Mouse (Mus musculus): ENCODE data around the gene Tbcel. TPM values are rescaled to one million over a fixed set of nuclear protein-coding genes. Genes with fewer than 3 reads are reported as not detected.

Tbcel gene
- total RNA-seq (2021) = 10 to 100 TPM; 15.3 to 17.4 TPM
- long read RNA-seq, experiment 1, full-length matches to known transcripts = 14 of 22 reads
- long read RNA-seq, experiment 1, partial matches to known transcripts = 0 of 22 reads
- long read RNA-seq, experiment 1, other reads (novel, unspliced or antisense) = 8 of 22 reads
- long read RNA-seq, experiment 2, full-length matches to known transcripts = 7 of 9 reads
- long read RNA-seq, experiment 2, partial matches to known transcripts = 0 of 9 reads
- long read RNA-seq, experiment 2, other reads (novel, unspliced or antisense) = 2 of 9 reads

DNA sequence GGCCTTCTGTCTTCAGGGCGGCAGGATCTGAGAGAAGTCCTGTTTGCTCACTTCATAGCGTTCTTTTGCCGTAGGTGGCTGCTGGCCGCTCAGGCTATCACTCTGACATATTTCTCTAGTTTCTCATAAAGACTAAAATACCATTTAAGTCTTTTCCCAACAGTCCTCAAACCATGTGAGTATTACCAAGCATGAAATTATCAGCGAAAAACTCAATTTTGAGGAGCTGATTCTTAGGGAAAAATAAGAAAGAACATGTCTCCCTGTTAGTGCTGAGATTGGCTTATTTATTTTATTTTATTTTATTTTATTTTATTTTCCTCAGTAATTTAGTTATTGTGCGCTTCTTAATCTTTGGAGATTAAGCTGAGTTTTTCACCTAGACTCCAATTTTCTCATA is at the start of gene Tbcel:
TSS of gene Tbcel (minus strand) at position 101 of the 400 bp plus-strand sequence.
- TF ChIP-seq CTCF (IDR thresholded peaks at IDR 0.05) = no peak
- no peak within 1 kb of the TSS for H3K4me3 ChIP-seq
- intact Hi-C loops (cut with DNase I) = no loop called here
- no peak for DNase-seq
- no peak within 1 kb of the TSS for H3K27ac ChIP-seq

DNA sequence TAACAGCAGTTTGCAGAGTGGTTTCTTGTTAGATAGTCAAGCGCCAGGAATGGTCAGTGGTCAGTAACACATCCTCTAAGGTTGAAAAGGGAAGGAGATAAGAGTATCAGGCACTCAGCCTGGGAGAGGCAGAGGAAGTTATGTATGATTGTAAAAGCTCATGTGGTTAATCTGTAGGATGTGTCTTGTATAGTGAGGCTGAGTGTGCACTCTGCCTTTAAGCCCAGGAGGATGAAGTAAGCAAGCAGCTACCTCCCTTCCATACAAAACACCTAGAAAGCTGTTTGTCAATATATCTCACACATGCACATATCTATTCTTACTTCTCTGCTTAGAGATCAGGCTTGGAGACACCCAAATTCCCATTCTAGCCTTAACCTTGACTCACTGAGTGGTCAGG is 47.6 kb upstream of the Tbcel start:
- Histone ChIP-seq H3K4me3 (no peak overlapping the region), H3K27ac (no peak overlapping the region)
- TF ChIP-seq CTCF (IDR thresholded peaks at IDR 0.05) = no peak
- DNase-seq = no peak
- intact Hi-C loops (cut with DNase I) = loop anchor here (10.0 kb wide), 1 partner anchor 230 kb away; no protein-coding TSS in a partner anchor

DNA sequence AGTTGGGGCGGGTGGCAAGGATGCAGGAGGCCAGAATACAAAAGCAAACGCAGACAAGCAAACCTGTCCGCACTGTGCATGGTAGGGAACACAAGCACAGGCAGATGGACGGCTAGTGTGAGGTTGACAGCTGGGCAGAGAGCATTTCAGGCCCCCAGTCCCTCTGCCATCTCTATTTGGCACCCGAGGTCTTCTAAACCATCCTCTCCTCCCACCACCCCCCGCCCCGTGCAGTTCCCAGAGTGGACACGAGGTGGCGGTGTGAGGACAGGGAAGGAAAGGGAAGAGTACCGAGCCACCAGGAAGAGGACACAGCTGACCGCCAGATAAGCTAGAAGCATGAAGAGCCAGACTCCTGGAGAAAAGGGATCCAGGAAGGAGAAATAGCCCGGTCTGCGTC is 42.5 kb upstream of the Tbcel start:
- no peak overlapping the region for H3K27ac ChIP-seq
- no peak overlapping the region for H3K4me3 ChIP-seq
- peak; percentile 69 for DNase-seq
- TF ChIP-seq CTCF (IDR thresholded peaks at IDR 0.05) = peak; percentile 87
- intact Hi-C loops (cut with DNase I) = loop anchor here (5.0 to 10.0 kb wide), 2 partner anchors 225 to 397 kb away; no protein-coding TSS in a partner anchor

DNA sequence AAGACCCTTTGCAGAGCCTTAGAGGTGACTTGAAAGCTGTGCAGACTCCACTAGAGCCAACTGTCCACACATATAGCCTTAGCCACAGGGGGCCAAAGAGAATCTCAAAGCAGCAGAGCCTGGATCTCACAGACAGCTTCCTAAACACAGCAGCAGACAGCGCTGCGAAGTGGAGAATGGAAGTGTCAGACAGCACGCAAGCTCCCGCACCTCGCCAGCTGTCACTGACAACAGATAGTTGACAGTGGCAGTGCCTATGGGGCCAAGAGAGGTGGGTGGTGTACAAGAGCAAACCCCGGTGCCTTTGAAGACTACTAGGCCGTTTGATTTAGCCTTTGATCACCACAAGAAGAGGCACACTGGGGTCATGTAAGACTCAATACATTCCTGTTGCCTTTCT is 41.4 kb upstream of the Tbcel start:
- TF ChIP-seq CTCF (IDR thresholded peaks at IDR 0.05) = no peak
- Histone ChIP-seq H3K4me3 (no peak overlapping the region), H3K27ac (no peak overlapping the region)
- intact Hi-C loops (cut with DNase I) = no loop called here
- DNase-seq = no peak

DNA sequence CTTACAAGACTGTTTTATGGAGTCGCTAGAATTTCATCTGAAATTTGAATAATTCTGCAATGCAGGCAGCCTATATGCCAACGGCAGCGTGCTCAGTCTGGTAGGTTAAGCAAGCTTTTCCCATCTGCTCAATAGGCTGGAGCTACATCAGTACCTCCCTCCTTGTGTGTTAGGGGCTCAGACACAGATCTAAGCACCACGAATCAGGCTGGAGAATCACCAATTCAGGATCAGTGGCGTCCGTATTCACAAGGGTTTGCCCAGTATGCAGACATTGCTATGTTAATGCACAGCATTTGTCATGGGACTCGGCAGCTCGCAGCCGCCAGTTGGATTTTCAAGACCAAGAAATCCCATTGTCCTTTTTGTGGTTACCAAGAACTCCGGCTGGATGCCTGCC is 36.9 kb upstream of the Tbcel start:
- intact Hi-C loops (cut with DNase I) = no loop called here
- no peak for TF ChIP-seq CTCF (IDR thresholded peaks at IDR 0.05)
- no peak overlapping the region for H3K27ac ChIP-seq
- no peak for DNase-seq
- no peak overlapping the region for H3K4me3 ChIP-seq

DNA sequence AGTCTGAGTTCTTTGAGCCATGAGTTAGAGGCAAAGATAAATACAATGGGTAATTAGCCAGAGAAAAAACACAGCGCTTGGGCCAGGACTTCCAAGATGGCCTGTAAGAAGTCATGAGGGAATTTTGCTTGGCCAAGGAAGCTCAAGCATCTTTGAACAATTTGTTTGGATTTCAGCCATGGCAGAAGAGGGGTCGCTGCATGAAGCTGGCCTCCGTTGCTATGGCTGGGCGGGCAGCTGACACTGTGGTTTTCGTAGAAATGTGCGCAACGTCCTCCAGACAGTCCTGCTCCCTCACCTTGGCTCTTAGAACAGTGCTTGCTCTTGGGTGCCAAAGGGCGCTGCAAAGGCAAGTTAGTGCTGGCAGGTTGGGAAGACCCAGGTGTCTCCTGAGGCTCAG is 25.9 kb upstream of the Tbcel start:
- DNase-seq = no peak
- intact Hi-C loops (cut with DNase I) = no loop called here
- no peak overlapping the region for H3K4me3 ChIP-seq
- TF ChIP-seq CTCF (IDR thresholded peaks at IDR 0.05) = no peak
- no peak overlapping the region for H3K27ac ChIP-seq

DNA sequence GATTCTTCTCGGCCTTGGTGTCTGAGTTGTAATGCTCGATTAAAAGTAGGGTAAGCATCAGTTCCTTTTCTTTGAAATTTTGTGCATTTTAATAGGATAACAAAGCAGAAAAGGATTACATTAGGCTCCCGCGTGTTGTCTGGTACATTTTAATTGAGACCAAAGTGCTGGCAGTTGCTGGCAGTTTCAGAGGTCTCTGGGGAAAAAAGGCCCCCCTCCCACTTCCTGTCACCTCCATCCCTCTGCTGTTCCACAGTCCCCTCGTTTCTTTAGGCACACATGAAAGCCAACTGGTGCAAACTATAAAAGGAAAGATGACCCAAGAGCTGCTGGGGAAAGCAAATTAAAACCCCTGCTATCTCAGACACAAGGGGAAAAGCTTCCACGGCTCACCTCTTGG is 25.4 kb upstream of the Tbcel start:
- DNase-seq = no peak
- intact Hi-C loops (cut with DNase I) = no loop called here
- H3K4me3 ChIP-seq = no peak overlapping the region
- no peak for TF ChIP-seq CTCF (IDR thresholded peaks at IDR 0.05)
- H3K27ac ChIP-seq = no peak overlapping the region

DNA sequence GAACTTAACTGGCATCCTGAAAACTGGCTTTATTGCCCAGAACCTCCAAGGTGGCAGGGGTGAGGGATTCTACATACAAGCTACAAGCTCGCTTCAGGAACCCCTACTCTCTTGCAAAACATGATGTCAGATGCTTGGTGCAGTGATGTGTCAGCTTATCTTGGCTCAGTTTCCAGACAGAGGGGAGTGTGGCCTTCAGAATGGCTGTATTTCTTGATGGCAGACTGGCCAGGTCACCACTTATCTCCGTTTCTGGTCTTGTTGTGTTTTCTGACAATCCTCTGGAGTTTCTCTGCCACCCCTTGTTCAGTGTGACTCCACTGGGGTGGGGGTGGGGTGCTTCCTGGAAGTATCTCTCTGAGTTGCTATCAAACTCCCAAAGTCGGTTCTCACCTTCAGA is 24.3 kb upstream of the Tbcel start:
- TF ChIP-seq CTCF (IDR thresholded peaks at IDR 0.05) = no peak
- DNase-seq = no peak
- no peak overlapping the region for H3K27ac ChIP-seq
- intact Hi-C loops (cut with DNase I) = no loop called here
- H3K4me3 ChIP-seq = no peak overlapping the region

DNA sequence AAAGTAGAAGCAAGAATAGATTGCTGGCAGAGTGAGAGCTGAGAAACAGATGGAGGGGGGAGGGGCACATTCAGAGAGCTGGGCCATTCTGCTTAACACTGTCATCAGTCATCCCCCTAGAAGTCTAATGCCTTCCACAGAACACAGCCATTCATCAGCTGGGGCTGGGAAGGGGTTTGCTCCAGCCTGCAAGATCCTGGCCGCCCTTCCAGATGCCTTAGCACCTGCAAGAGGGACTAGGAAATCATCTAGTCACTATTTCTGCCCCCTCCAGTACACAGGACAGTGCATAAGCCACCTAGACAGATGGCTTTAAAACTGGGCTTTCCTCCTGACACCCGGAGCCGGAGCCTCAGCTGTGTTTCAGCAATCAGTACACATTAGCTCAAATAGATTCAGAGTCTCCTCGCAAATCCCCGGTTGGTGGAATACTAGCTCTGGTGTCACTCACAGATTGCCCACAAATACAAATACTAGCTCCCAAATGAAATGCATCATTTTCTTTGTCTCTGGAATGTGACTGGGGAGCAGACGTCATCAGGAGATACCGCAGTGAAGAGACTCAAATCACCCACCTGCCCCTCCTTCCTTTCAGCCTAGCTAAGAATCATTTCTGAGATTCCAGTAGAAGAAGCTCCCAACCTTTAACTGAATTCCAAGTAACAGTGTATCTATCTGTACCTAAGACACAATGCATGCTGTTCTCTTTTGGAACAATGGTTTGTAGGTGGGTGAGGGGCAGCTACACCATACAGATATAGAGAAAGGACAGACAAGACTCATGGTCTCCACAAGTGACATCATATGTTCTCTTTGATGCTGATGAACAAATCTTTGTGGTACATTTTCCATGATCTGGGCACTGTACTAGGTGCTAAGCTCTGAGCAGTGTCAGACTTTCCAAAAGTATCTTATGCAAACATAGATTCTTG is 22.9 kb upstream of the Tbcel start:
- Histone ChIP-seq H3K4me3 (no peak overlapping the region), H3K27ac (no peak overlapping the region)
- intact Hi-C loops (cut with DNase I) = no loop called here
- DNase-seq = no peak
- TF ChIP-seq CTCF (IDR thresholded peaks at IDR 0.05) = no peak

DNA sequence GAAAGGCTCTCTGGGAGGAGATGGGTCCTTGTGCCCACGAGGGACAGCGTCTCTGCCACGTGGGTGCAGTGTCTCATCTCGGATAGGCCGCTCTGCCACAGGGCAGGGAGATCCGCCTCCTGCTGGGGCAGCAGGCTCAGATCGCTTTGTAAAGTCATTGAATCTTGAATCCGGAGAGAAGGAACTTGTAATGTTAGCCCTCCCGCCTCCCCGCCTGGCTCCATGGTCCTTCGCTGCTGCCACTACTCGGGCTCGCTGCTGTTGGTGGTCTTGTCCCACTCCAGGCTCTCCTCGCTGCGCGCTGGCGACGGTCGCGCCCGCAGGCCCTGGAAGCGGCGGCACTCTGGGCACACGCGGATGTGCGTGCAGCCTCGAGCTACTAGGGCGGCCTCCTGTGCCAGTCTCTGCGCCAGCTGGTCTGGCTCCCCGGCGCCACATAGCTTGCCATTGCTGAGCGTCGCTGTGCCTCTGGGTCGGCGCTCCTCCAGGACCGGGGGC is 13.0 kb upstream of the Tbcel start:
- H3K27ac ChIP-seq = no peak overlapping the region
- intact Hi-C loops (cut with DNase I) = no loop called here
- DNase-seq = peak; percentile 38
- H3K4me3 ChIP-seq = peak overlapping the region; percentile 57
- TF ChIP-seq CTCF (IDR thresholded peaks at IDR 0.05) = no peak

DNA sequence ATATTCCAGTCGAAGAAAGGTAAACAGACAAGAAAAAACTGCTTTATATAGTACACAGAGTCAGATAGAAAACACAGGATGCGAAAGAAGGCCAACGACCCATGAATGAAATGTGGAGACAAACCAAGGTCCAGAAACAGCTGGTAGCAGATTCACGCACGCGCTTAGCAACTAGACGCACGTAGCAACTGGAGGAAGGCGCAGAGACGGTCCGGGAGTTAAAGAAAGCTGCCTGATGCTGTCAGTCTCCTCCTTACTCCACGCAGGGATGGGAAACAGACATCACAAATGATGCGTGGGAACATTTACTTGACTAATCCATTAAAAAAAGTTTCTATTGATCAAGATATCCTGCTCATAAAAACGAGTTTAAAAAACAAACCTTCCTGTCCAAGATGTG is 10.6 kb upstream of the Tbcel start:
- TF ChIP-seq CTCF (IDR thresholded peaks at IDR 0.05) = no peak
- intact Hi-C loops (cut with DNase I) = no loop called here
- Histone ChIP-seq H3K4me3 (no peak overlapping the region), H3K27ac (no peak overlapping the region)
- no peak for DNase-seq

DNA sequence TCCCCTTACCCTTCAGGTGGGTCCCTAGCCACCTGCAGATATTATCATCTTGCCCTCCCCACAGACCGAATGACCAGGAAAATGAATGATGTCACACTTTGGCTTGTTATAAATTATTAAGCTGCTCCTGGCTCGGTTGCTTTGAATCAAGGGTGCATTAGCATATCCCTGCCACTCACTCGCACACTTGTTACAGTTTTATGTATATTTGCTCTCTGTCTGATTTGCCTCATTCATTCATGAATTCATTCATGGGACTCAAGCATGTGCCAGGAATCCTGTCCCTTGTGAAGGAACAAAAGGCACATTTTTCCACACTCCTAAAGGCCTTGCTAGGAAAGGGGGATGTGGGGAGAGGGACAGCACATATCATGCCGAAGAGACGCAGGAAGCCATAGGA is 5.5 kb upstream of the Tbcel start:
- H3K4me3 ChIP-seq = no peak overlapping the region
- no peak overlapping the region for H3K27ac ChIP-seq
- DNase-seq = no peak
- no peak for TF ChIP-seq CTCF (IDR thresholded peaks at IDR 0.05)
- intact Hi-C loops (cut with DNase I) = no loop called here

DNA sequence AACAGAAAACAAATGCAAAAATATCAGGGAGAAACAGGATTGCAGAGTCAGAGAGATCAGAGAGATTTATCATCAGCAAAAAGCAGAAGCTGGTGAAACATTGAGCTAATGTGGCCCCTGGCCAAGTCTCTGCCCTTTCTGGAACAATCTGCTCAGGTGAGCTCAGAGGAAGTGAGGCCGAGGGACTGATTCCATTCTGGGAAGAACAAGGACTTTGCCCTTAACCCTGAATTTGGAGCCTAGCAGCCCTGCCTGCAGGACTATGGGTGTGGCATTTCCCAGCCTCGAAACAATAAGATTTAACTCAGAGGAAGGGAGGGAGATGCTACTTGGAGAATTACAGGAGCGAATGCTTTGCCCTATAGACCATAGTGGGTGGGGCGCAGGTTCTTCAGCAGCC is 4.7 kb upstream of the Tbcel start:
- intact Hi-C loops (cut with DNase I) = no loop called here
- H3K27ac ChIP-seq = no peak overlapping the region
- H3K4me3 ChIP-seq = no peak overlapping the region
- no peak for TF ChIP-seq CTCF (IDR thresholded peaks at IDR 0.05)
- DNase-seq = no peak
